ENCODE assay signal across 8 mouse cellular contexts in the genomic region with DNA sequence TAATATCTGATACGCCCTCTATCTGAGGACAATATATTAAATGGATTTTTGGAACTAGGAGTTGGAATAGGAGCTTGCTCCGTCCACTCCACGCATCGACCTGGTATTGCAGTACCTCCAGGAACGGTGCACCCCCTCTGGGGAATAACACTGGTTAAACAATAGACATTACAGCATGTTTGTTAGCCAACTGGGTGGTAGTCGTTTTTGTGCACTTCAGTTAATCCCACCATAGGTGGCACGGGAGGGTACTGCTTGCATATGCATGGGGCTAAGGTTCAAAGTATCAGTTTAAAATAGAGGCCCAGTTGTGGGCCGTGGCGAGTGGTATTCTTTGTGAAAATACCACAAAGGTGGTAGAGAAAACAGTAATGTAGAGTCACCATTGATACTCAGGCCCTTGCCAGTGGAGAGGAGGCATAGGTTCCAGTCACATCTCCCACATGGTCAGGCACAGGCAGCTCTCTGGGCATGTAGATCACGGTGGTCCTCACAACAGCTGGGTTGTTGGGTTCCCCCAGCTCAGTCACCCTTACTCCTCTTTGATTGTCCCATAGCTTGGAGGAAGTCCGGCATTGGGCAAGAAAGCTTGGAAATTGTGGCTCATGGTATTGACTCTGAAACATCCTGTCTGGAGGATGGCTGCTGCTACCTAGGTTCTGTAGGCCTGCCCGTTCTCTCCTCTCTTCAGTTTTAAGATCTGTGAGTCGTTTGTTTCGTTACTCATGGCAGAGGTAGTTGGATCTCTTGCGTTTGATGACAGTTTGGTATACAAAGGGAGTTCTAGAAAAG. TPM values are rescaled to one million over a fixed set of nuclear protein-coding genes. Genes with fewer than 3 reads are reported as not detected.
A peak's percentile ranks its signal among the peaks of the same experiment; 100 is the strongest.
DNase-seq lines count a peak whose midpoint lies in the region; ATAC-seq and TF ChIP-seq lines count a peak whose summit lies in the region.

No protein-coding gene starts in this region.

- peak overlapping the region; percentile 65 for H3K4me2 ChIP-seq in liver, embryonic 14.5 days (ENCODE audit: low read depth)
- peak overlapping the region; percentile 37 for H3K4me2 ChIP-seq in neural tube, embryonic 11.5 days (ENCODE audit: low read depth)

- H3K27ac ChIP-seq in liver, embryonic 14.5 days, result peak overlapping the region; percentile 34
- peak overlapping the region; percentile 90 for H3K27ac ChIP-seq in neural tube, embryonic 11.5 days (ENCODE audit: low read depth, low read length)

- H3K4me3 ChIP-seq in liver, embryonic 14.5 days (ENCODE audit: insufficient read depth in 1 of 2, low read depth in 2 of 2, low read length in 2 of 2), result no peak overlapping the region
- H3K4me3 ChIP-seq in neural tube, embryonic 11.5 days (ENCODE audit: low read depth, low read length), result peak overlapping the region; percentile 29

- no peak for TF ChIP-seq CTCF in liver, embryonic 14.5 days (IDR thresholded peaks at IDR 0.05; ENCODE audit: low read depth)

- 1% methylated on average over 15 of the region's 15 CpGs for WGBS in liver, embryonic 14.5 days (ENCODE audit: insufficient replicate concordance)
- 6% methylated on average over 15 of the region's 15 CpGs for WGBS in neural tube, embryonic 11.5 days

- TF ChIP-seq EP300 in liver, embryonic 14.5 days (IDR thresholded peaks at IDR 0.05; ENCODE audit: low read depth), result peak; percentile 6

- peak; percentile 89 for ATAC-seq in liver, embryonic 14.5 days (ENCODE audit: insufficient read depth)
- peak; percentile 89 for ATAC-seq in neural tube, embryonic 11.5 days (ENCODE audit: insufficient read depth, low FRiP score, low TSS enrichment)

- H3K4me1 ChIP-seq in liver, embryonic 14.5 days (replicated peaks; ENCODE audit: control insufficient read depth in 2 of 2, insufficient read depth in 2 of 2, low read length in 1 of 2), result peaks cover 0 to 10% of the 10 kb centered on the region in 2 experiments; a peak in 2 of 4 replicates
- H3K4me1 ChIP-seq in neural tube, embryonic 11.5 days (ENCODE audit: control insufficient read depth, insufficient read depth, low read length), result no peaks in the 10 kb centered on the region; the same call in 1 of the 2 replicates

- H3K9me3 ChIP-seq in liver, embryonic 14.5 days (ENCODE audit: control insufficient read depth, low read length), result no peaks in the 10 kb centered on the region
- H3K9me3 ChIP-seq in neural tube, embryonic 11.5 days (ENCODE audit: control insufficient read depth, low read length), result no peaks in the 10 kb centered on the region

- no peaks in the 10 kb centered on the region for H3K27me3 ChIP-seq in liver, embryonic 14.5 days (ENCODE audit: control insufficient read depth, insufficient read depth, low read length)
- no peaks in the 10 kb centered on the region for H3K27me3 ChIP-seq in neural tube, embryonic 11.5 days (ENCODE audit: control insufficient read depth, insufficient read depth, low read length)

- H3K36me3 ChIP-seq in liver, embryonic 14.5 days (replicated peaks; ENCODE audit: control insufficient read depth, insufficient read depth, low read depth), result no peaks in the 10 kb centered on the region
- H3K36me3 ChIP-seq in neural tube, embryonic 11.5 days (ENCODE audit: control insufficient read depth, insufficient read depth, low read length), result no peaks in the 10 kb centered on the region

- DNase-seq in 416B (ENCODE audit: low read depth) (peak; percentile 99), NIH3T3 (ENCODE audit: low read depth) (peak; percentile 92)
- DNase-seq in cerebellum, postnatal 25 days, result peak; percentile 36 to 48
- peak; percentile 28 to 42 for DNase-seq in frontal cortex, postnatal 36 days (ENCODE audit: low spot score in 2 of 2)
- DNase-seq in kidney, adult 8-10 months, result peak; percentile 35 to 62
- DNase-seq in liver, embryonic 14.5 days (ENCODE audit: low read depth in 3 of 3, low spot score in 3 of 3), result peak; percentile 80 to 82 (median 80)
- DNase-seq in neural tube, embryonic 11.5 days (ENCODE audit: low spot score), result peak; percentile 78
- DNase-seq in testis, postnatal 10 days (ENCODE audit: low spot score), result peak; percentile 51

- no peak overlapping the region for H3K9ac ChIP-seq in liver, embryonic 14.5 days (replicated peaks)
- H3K9ac ChIP-seq in neural tube, embryonic 11.5 days (ENCODE audit: low read length), result peak overlapping the region; percentile 70

RNA-seq across cellular contexts. Expression of gene Pecr, which starts 28.9 kb away (rescaled TPM):
- 17.7 and 23.1 TPM in 2 replicates for polyA plus RNA-seq in liver, embryonic 14.5 days (2012; rRNA removed)
- polyA plus RNA-seq in liver, embryonic 14.5 days (2014; fragmentation: Nextera tagmentation; extraction: Ambion mirVana), result 40.2 and 48.1 TPM in 2 replicates
- 14.0 and 17.3 TPM in 2 replicates for polyA plus RNA-seq in neural tube, embryonic 11.5 days (2014; fragmentation: Nextera tagmentation; extraction: Ambion mirVana)

RNA-seq across cellular contexts. Expression of gene Tmem169, which starts 28.9 kb away (rescaled TPM):
- polyA plus RNA-seq in liver, embryonic 14.5 days (2012; rRNA removed), result 0.39 and 0.50 TPM in 2 replicates
- polyA plus RNA-seq in liver, embryonic 14.5 days (2014; fragmentation: Nextera tagmentation; extraction: Ambion mirVana), result 0.67 and 0.81 TPM in 2 replicates
- 17.8 and 22.6 TPM in 2 replicates for polyA plus RNA-seq in neural tube, embryonic 11.5 days (2014; fragmentation: Nextera tagmentation; extraction: Ambion mirVana)

RNA-seq across cellular contexts. Expression of gene Mreg, which starts 43.2 kb away (rescaled TPM):
- polyA plus RNA-seq in liver, embryonic 14.5 days (2012; rRNA removed), result 1.9 and 2.9 TPM in 2 replicates
- 6.4 and 7.4 TPM in 2 replicates for polyA plus RNA-seq in liver, embryonic 14.5 days (2014; fragmentation: Nextera tagmentation; extraction: Ambion mirVana)
- 31.0 and 38.8 TPM in 2 replicates for polyA plus RNA-seq in neural tube, embryonic 11.5 days (2014; fragmentation: Nextera tagmentation; extraction: Ambion mirVana)

RNA-seq across cellular contexts. Expression of gene Xrcc5, which starts 52.0 kb away (rescaled TPM):
- 4.7 and 8.9 TPM in 2 replicates for polyA plus RNA-seq in liver, embryonic 14.5 days (2012; rRNA removed)
- 17.6 and 18.1 TPM in 2 replicates for polyA plus RNA-seq in liver, embryonic 14.5 days (2014; fragmentation: Nextera tagmentation; extraction: Ambion mirVana)
- polyA plus RNA-seq in neural tube, embryonic 11.5 days (2014; fragmentation: Nextera tagmentation; extraction: Ambion mirVana), result 58.1 and 61.0 TPM in 2 replicates

Comparison
In these comparisons a context has a peak if more than half of its experiments do, and no peak if none do; other contexts are left out.
1. DNase-seq: peak in every context shown above with its lines; median percentile 99 in 416B; 92 in NIH3T3; 80 in liver, embryonic 14.5 days; 78 in neural tube, embryonic 11.5 days; 51 in testis, postnatal 10 days; 48 in kidney, adult 8-10 months; 42 in cerebellum, postnatal 25 days; 35 in frontal cortex, postnatal 36 days.
2. RNA of gene Tmem169, which starts 28.9 kb away (polyA plus RNA-seq): 17.8 to 22.6 TPM in neural tube, embryonic 11.5 days; 0.39 to 0.81 TPM in liver, embryonic 14.5 days; every median in the first group is over 10 times any median in the second.